Mouse (Mus musculus): ENCODE data around the gene Raph1.
A peak's percentile ranks its signal among the peaks of the same experiment; 100 is the strongest.
"Not testable (repeated sequence)": the region's sequence is repeated elsewhere in the genome, so short reads cannot be mapped to it uniquely, and the experiment has no call there.

Gene Raph1

GRCm38 (mm10) chr1:60565270-60565920 is 1.5 kb downstream of the Raph1 start:
- peak; percentile 41 for DNase-seq

GRCm38 (mm10) chr1:60564691-60565090 is 2.2 kb downstream of the Raph1 start:
- DNase-seq = no peak

- DNase-seq = no peak
Observed at GRCm38 (mm10) chr1:60563021-60563420, 3.9 kb downstream of the Raph1 start.

- no peak for DNase-seq
Observed at GRCm38 (mm10) chr1:60543681-60544080, 23.2 kb downstream of the Raph1 start.

- no peak for DNase-seq
Observed at GRCm38 (mm10) chr1:60539272-60539671, 27.6 kb downstream of the Raph1 start.

GRCm38 (mm10) chr1:60534932-60535331 is 32.0 kb downstream of the Raph1 start:
- peak; percentile 70 for DNase-seq

- no peak for DNase-seq
Observed at GRCm38 (mm10) chr1:60530636-60531035, 36.3 kb downstream of the Raph1 start.

- DNase-seq = no peak
Observed at GRCm38 (mm10) chr1:60530107-60530506, 36.8 kb downstream of the Raph1 start.

- DNase-seq = no peak
Observed at GRCm38 (mm10) chr1:60510584-60510983, 56.3 kb downstream of the Raph1 start.

GRCm38 (mm10) chr1:60503456-60503855 is 63.4 kb downstream of the Raph1 start:
- no peak for DNase-seq

- no peak for DNase-seq
Observed at GRCm38 (mm10) chr1:60493421-60493820, 73.5 kb downstream of the Raph1 start.

GRCm38 (mm10) chr1:60492404-60492803 is 74.5 kb downstream of the Raph1 start:
- DNase-seq = no peak

GRCm38 (mm10) chr1:60490510-60490909 is 76.4 kb downstream of the Raph1 start:
- DNase-seq = no peak

- DNase-seq = no peak
Observed at GRCm38 (mm10) chr1:60489660-60490059, 77.2 kb downstream of the Raph1 start.

- no peak for DNase-seq
Observed at GRCm38 (mm10) chr1:60488635-60489034, 78.3 kb downstream of the Raph1 start.

GRCm38 (mm10) chr1:60485649-60486048 is 81.3 kb downstream of the Raph1 start:
- no peak for DNase-seq

GRCm38 (mm10) chr1:60482881-60483280 is 84.0 kb downstream of the Raph1 start:
- DNase-seq = no peak

GRCm38 (mm10) chr1:60481561-60481960 is 85.3 kb downstream of the Raph1 start:
- no peak for DNase-seq

- peak; percentile 57 for DNase-seq
Observed at GRCm38 (mm10) chr1:60470541-60470940, 96.4 kb downstream of the Raph1 start.

GRCm38 (mm10) chr1:60469491-60469890 is 97.4 kb downstream of the Raph1 start:
- DNase-seq = no peak

GRCm38 (mm10) chr1:60460623-60461022 is 106.3 kb downstream of the Raph1 start:
- no peak for DNase-seq

GRCm38 (mm10) chr1:60449896-60450295 is 117.0 kb downstream of the Raph1 start:
- DNase-seq = no peak

- peak; percentile 59 for DNase-seq
Observed at GRCm38 (mm10) chr1:60447067-60447466, 119.8 kb downstream of the Raph1 start.

GRCm38 (mm10) chr1:60441438-60441837 is 125.5 kb downstream of the Raph1 start:
- not testable (repeated sequence) for DNase-seq

GRCm38 (mm10) chr1:60432497-60432896 is 134.4 kb downstream of the Raph1 start:
- no peak for DNase-seq
